Mouse (Mus musculus): ENCODE results near the gene Cmtm6.

- TF ChIP-seq GATA1 (IDR thresholded peaks at IDR 0.05; ENCODE audit: borderline replicate concordance, low read length) (no peak), FLI1 (IDR thresholded peaks at IDR 0.05; ENCODE audit: low read length) (no peak)
Measured at GRCm38 (mm10) chr9:114713481-114713880, 17.4 kb upstream of the Cmtm6 start.

Data from megakaryocyte, embryonic 14.5 days (primary cell).